ENCODE assay signal across 8 mouse cellular contexts in the genomic region with DNA sequence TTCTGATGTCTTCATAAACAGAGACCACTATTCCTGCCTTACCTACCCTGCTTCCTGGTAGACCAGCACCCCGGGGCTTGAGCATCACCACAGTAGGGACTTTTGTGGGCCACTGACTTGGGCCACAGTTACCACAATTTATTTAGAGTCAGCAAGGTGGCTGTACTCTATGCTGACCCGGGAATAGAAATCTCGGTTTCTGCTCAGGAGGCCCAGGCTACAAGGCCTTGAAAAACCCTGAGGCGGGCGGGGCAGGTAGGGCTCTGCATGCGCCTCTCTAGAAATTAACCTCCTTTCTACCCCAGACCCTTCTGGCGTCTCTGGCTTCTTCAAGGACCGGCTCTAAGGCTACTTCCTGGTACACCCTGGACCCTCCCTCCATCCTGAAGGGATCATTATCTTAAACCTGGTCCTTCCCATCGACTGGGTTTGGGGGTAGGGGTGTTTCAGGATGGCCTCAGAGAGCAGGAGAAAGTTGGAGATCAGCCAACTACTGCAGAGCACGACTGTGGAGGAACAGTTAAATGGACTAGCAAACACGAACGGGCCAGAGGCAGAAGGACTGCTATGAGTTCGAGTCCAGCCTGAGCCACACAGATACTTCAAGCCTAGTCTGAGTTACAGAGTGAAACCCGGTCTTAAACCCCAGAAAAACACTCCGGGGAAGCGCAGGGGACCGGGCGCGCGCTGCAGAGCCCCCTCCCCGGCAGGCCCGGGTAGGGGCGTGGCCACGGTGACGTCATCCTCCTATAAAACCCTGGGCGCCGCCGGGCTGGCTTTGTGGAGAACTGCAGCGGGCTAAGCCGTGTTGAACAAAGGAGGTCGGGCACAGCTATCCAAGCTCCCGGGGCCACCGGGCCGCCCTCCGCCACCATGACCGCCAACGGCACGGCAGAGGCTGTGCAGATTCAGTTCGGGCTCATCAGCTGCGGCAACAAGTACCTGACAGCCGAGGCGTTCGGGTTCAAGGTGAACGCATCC. TPM values are rescaled to one million over a fixed set of nuclear protein-coding genes. Genes with fewer than 3 reads are reported as not detected.
A peak's percentile ranks its signal among the peaks of the same experiment; 100 is the strongest.
DNase-seq lines count a peak whose midpoint lies in the region; ATAC-seq and TF ChIP-seq lines count a peak whose summit lies in the region.

A gene (plus strand): TSS at position 768 of the 981 bp plus-strand sequence.

- H3K27me3 ChIP-seq in hindbrain, postnatal 0 days (ENCODE audit: insufficient read depth, low read length) = no peaks in the 10 kb centered on the region

- WGBS in hindbrain, postnatal 0 days = 8% methylated on average over 44 of the region's 44 CpGs

- H3K9me3 ChIP-seq in hindbrain, postnatal 0 days (ENCODE audit: low read length) = no peaks in the 10 kb centered on the region

- intact Hi-C loops in left cerebral cortex, adult 2 months (cut with DNase I) = loop anchor here (10.0 kb wide), 2 partner anchors 265 to 735 kb away; a partner anchor contains a TSS

- ATAC-seq in common myeloid progenitor, adult 5-6 weeks (replicated peaks; ENCODE audit: low read depth, poor library complexity, severe bottlenecking) = 0 out of 2 replicates have a peak, but pooled peaks have one; percentile 48
- peak; percentile 71 for ATAC-seq in hindbrain, postnatal 0 days

- no peaks in the 10 kb centered on the region for H3K36me3 ChIP-seq in hindbrain, postnatal 0 days (ENCODE audit: insufficient read depth, low read length)

- H3K27ac ChIP-seq in hindbrain, postnatal 0 days = peak within 1 kb of the TSS; percentile 97
- H3K27ac ChIP-seq in left cerebral cortex, adult 2 months = peak within 1 kb of the TSS; percentile 96

- H3K4me3 ChIP-seq in hindbrain, postnatal 0 days (ENCODE audit: low read length) = peak within 1 kb of the TSS; percentile 89
- peak within 1 kb of the TSS; percentile 94 for H3K4me3 ChIP-seq in left cerebral cortex, adult 2 months

- H3K4me1 ChIP-seq in hindbrain, postnatal 0 days (ENCODE audit: insufficient read depth, low read length) = peaks cover 17% of the 10 kb centered on the region

- peak; percentile 82 to 89 for DNase-seq in adrenal gland, adult 18-20 months (ENCODE audit: low spot score in 2 of 2)
- peak; percentile 94 for DNase-seq in gastrocnemius, postnatal 10 days
- peak; percentile 95 for DNase-seq in hindbrain, postnatal 0 days (ENCODE audit: low spot score)
- DNase-seq in left cerebral cortex, adult 2 months (ENCODE audit: extremely low spot score in 1 of 2, low spot score in 2 of 2) = peak; percentile 94 to 96
- DNase-seq in lung, postnatal 4 days = peak; percentile 92
- peak; percentile 94 for DNase-seq in right cerebral cortex, postnatal 14 days
- peak; percentile 90 for DNase-seq in yolk sac, embryonic 10.5 days (ENCODE audit: low spot score)

- peak within 1 kb of the TSS; percentile 82 for H3K4me2 ChIP-seq in hindbrain, postnatal 0 days (ENCODE audit: low read depth, low read length)

- TF ChIP-seq CTCF in hindbrain, postnatal 0 days (IDR thresholded peaks at IDR 0.05; ENCODE audit: low read depth) = peak; percentile 70
- TF ChIP-seq CTCF in left cerebral cortex, adult 2 months (IDR thresholded peaks at IDR 0.05) = peak; percentile 37

- peak within 1 kb of the TSS; percentile 98 for H3K9ac ChIP-seq in hindbrain, postnatal 0 days (replicated peaks; ENCODE audit: low read length)

RNA-seq across cellular contexts. Expression of the gene that starts here (rescaled TPM):
- total RNA-seq in adrenal gland, adult 18-20 months (2021) = 10 to 100 TPM; 17.3 to 25.6 TPM
- total RNA-seq in common myeloid progenitor, adult 5-6 weeks (2017) = 0.64 TPM in 1 of 2 replicates, not detected in the other
- 100 to 1,000 TPM in 1 of 2 experiments, 10 to 100 TPM in 1; 94.0 to 121 TPM for total RNA-seq in gastrocnemius, postnatal 10 days (2021)
- total RNA-seq in hindbrain, postnatal 0 days (2014; rRNA removed) = 613 and 715 TPM in 2 replicates
- 412 and 457 TPM in 2 replicates for polyA plus RNA-seq in hindbrain, postnatal 0 days (2015; fragmentation: Nextera tagmentation; extraction: Ambion mirVana)
- total RNA-seq in left cerebral cortex, adult 2 months (2021) = 100 to 1,000 TPM; 334 to 344 TPM

Comparison
In these comparisons a context has a peak if more than half of its experiments do, and no peak if none do; other contexts are left out.
1. Peak in every context shown above with its lines: DNase-seq, ATAC-seq, H3K4me3 ChIP-seq and H3K27ac ChIP-seq.
2. RNA of the gene that starts here (total RNA-seq): 613 to 715 TPM in hindbrain, postnatal 0 days, 334 to 344 TPM in left cerebral cortex, adult 2 months, 94.0 to 121 TPM in gastrocnemius, postnatal 10 days and 17.3 to 25.6 TPM in adrenal gland, adult 18-20 months; 0.64 TPM in common myeloid progenitor, adult 5-6 weeks; every median in the first group is over 10 times any median in the second.
3. Peak in ATAC-seq in common myeloid progenitor, adult 5-6 weeks; RNA of the gene not detected or under 1 TPM.